Mouse (Mus musculus): ENCODE results near the gene Fras1. TPM values are rescaled to one million over a fixed set of nuclear protein-coding genes. Genes with fewer than 3 reads are reported as not detected.

The Fras1 gene
- total RNA-seq, 2 experiments from 2014 or later, result 3.9 to 8.9 TPM

- no peak for DNase-seq
Observed at GRCm38 (mm10) chr5:96405139-96405842, 31.5 kb downstream of the Fras1 start.

GRCm38 (mm10) chr5:96408291-96408690, 34.5 kb downstream of the Fras1 start:
- DNase-seq, result no peak

- DNase-seq, result no peak
Observed at GRCm38 (mm10) chr5:96412754-96413394, 39.1 kb downstream of the Fras1 start.

- DNase-seq, result no peak
Observed at GRCm38 (mm10) chr5:96417121-96417520, 43.4 kb downstream of the Fras1 start.

- no peak for DNase-seq
Observed at GRCm38 (mm10) chr5:96421550-96421949, 47.8 kb downstream of the Fras1 start.

- DNase-seq, result no peak
Observed at GRCm38 (mm10) chr5:96422716-96423115, 49.0 kb downstream of the Fras1 start.

- no peak for DNase-seq
Observed at GRCm38 (mm10) chr5:96425391-96425790, 51.6 kb downstream of the Fras1 start.

GRCm38 (mm10) chr5:96429532-96430141, 55.9 kb downstream of the Fras1 start:
- no peak for DNase-seq

GRCm38 (mm10) chr5:96437870-96438269, 64.1 kb downstream of the Fras1 start:
- no peak for DNase-seq

- peak; percentile 10 for DNase-seq
Observed at GRCm38 (mm10) chr5:96439811-96440210, 66.1 kb downstream of the Fras1 start.

- no peak for DNase-seq
Observed at GRCm38 (mm10) chr5:96447460-96447859, 73.7 kb downstream of the Fras1 start.

- no peak for DNase-seq
Observed at GRCm38 (mm10) chr5:96452027-96452426, 78.3 kb downstream of the Fras1 start.

- no peak for DNase-seq
Observed at GRCm38 (mm10) chr5:96453386-96453785, 79.6 kb downstream of the Fras1 start.

- no peak for DNase-seq
Observed at GRCm38 (mm10) chr5:96454422-96454821, 80.7 kb downstream of the Fras1 start.

GRCm38 (mm10) chr5:96455241-96455640, 81.5 kb downstream of the Fras1 start:
- DNase-seq, result no peak

GRCm38 (mm10) chr5:96457436-96457958, 83.7 kb downstream of the Fras1 start:
- no peak for DNase-seq

- no peak for DNase-seq
Observed at GRCm38 (mm10) chr5:96459605-96460004, 85.8 kb downstream of the Fras1 start.

GRCm38 (mm10) chr5:96462197-96462596, 88.4 kb downstream of the Fras1 start:
- DNase-seq, result no peak

GRCm38 (mm10) chr5:96466461-96466860, 92.7 kb downstream of the Fras1 start:
- no peak for DNase-seq

- DNase-seq, result no peak
Observed at GRCm38 (mm10) chr5:96471995-96472394, 98.2 kb downstream of the Fras1 start.

GRCm38 (mm10) chr5:96475488-96475887, 101.7 kb downstream of the Fras1 start:
- DNase-seq, result no peak

GRCm38 (mm10) chr5:96479003-96479402, 105.2 kb downstream of the Fras1 start:
- no peak for DNase-seq

- DNase-seq, result no peak
Observed at GRCm38 (mm10) chr5:96481159-96481558, 107.4 kb downstream of the Fras1 start.
